Mouse (Mus musculus): ENCODE results near the gene Orc5.

The Orc5 gene

DNA sequence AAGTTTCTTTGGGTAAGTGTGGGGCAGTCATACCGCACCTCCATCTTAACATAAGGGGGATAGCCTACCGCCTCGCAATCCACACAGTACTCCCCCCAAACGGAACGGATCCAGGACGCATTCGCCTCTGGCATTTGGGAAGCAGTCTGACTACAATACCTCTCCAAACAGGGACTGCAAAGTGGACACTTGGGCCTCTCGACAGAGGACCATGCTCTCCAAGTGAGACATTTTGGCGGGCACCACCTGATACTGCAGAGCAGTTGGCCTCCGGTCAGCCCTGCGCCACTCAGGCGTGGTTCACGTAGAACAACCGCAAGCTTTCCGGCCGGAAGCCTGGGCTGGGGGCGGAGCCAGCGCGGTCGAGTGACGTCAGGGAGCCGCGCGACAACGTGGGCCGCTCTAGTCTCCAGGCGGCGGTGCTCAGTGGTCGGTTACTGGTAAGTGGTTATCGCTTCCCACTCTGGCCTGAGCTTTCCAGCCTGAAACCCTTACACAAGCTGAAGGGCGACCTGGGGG, at the start of gene Orc5:
Gene Orc5 (minus strand): TSS at position 397 of the 519 bp plus-strand sequence.
- peak; percentile 93 to 95 for DNase-seq (ENCODE audit: low spot score in 2 of 2)

GRCm38 (mm10) chr5:22596981-22597380, 46.8 kb upstream of the Orc5 start:
- DNase-seq (ENCODE audit: low spot score in 2 of 2): no peak

DNA sequence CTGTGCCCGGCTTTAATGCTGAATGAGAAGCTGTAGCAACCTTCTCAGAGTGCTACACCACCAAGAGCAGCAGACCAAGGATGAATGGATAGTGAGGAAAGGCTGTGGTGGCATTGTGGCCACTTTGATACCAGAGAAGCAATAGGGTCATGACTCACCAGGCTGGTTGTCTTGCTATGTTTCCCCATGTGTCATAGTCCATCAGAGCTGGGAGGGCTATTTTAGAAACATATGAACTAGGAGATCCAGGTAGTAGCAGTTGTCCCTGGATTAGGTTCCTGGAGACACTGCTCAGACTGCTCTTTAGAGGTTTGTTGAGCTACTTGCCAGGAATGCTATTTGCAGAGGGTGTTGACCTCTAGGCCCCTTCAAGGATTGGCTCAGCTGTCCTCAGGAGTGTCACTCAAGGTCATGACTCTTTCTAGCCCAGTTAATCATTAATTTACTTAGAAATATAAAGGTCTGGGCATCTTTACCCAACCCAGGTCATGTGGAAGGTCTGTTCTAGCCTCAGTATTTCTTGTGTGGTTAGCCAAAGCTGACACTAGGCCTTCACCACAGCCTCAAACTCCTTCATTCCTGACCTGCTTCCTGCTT, 39.2 kb upstream of the Orc5 start:
- no peak for DNase-seq (ENCODE audit: low spot score in 2 of 2)

GRCm38 (mm10) chr5:22587492-22587891, 37.3 kb upstream of the Orc5 start:
- DNase-seq (ENCODE audit: low spot score in 2 of 2): no peak

DNA sequence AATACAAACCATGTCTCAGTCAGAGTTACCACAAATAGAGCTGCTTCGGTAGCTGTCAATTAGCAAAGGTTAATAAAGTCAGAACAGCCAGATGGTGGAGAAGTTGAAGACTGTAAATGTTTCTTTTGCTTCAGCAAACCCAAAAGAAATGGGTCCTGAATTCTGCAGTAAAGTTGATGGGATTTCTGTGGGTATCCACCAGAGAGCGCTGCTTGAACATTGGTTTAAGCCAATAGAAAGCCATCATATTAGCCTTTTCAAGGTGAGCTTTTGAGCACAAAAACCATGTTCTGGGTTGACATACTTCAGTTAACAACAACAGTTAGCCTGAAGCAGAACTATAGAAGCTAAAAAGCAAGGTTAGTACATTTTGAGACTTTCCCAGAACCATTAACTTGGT, 34.3 kb upstream of the Orc5 start:
- DNase-seq (ENCODE audit: low spot score in 2 of 2): peak in 1 of 2 experiments; percentile 16

DNA sequence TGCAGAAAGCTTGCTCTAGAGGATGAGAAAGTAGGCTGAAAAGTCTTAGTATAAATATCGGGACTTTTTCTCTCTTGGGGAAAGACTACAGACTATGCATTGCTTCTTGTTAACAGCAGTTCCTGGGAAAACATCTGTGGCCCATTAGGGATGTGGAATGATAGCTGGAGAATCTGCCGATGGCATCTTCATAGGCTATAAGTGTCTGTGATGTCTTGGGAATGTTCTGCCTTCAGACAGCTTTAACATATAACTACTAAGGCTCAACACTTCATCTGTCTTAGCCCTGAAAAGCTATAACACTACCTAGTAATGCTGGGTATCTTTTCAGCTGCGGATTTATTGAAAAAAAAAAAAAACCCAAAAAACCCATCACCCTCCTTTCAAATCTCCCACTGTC, 27.8 kb upstream of the Orc5 start:
- DNase-seq (ENCODE audit: low spot score in 2 of 2): no peak

DNA sequence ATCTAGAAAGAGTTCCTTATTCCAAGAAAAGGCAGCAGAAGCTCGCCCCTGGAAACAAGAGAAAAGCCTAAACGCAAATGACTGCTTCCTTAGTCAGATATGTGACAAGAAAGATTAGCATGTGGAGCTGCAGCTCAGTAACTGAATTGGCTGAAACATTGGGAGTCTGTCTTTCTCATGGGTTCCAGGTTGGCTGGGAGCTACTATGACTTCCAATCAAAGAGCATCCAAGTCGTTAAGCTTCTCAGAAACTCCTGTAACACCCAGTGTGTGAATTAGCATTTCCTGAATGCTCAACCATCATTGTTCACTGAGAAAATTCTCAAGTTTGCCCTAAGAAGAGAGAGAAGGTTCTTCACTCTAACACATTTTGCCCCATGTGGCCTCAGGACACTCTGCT, 24.5 kb upstream of the Orc5 start:
- DNase-seq (ENCODE audit: low spot score in 2 of 2): no peak

DNA sequence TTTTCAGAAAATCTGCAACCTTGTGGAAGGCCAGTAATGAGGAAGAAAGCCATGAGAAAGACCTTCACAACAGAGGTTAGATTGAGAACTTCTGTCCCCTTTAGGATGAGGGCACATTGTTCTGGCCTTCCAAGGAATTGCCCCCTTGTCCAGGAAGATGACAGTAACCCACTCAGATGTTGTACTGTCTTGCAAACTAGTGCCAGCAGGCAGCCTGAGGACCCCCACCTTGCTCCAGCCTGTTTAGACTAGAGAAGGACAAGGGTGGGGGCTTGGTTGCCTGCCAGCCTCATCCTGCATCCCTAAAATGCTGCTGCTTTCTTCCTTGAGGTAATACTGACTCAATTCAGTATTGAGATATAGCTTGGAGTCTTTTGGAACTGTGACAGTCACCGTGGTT, 23.9 kb upstream of the Orc5 start:
- no peak for DNase-seq (ENCODE audit: low spot score in 2 of 2)

DNA sequence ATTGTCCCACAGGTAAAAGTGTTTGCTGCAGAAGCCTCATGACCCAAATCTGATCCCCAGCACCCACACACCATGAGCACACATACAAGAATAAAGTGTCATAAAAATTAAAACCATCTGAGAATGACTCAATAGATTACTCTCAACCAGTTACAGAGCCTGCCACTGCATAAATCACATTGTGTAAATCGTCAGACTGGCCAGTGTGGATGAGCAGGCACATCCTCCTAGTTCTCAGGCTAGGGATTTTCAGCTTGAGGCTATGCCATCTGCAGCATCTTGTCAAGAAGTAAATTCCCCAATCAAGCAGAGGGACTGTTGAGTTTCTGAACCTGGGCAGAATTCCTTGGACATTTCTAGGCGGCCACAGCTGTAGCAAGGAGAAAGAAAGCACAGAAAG, 23.5 kb upstream of the Orc5 start:
- DNase-seq (ENCODE audit: low spot score in 2 of 2): no peak

GRCm38 (mm10) chr5:22572881-22573280, 22.7 kb upstream of the Orc5 start:
- DNase-seq (ENCODE audit: low spot score in 2 of 2): no peak

DNA sequence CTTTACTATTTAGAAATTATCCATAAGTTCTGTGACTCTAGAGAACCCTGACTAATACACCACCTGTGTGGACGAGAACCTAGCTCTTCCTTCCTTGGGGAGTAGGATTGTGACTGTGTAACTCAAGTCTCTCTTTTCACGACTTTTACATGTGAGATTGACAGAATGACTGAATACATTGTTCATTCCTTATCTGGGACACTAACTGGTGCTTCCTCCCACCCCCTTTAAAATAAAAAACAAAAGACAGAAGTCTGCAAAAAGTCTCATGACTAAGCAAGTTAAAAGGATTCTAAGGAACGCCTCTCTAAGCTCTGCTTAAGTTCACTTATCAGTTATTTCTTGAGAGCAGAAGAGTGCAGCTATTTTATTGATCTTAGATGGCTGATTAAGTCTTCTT, 22.2 kb upstream of the Orc5 start:
- no peak for DNase-seq (ENCODE audit: low spot score in 2 of 2)

DNA sequence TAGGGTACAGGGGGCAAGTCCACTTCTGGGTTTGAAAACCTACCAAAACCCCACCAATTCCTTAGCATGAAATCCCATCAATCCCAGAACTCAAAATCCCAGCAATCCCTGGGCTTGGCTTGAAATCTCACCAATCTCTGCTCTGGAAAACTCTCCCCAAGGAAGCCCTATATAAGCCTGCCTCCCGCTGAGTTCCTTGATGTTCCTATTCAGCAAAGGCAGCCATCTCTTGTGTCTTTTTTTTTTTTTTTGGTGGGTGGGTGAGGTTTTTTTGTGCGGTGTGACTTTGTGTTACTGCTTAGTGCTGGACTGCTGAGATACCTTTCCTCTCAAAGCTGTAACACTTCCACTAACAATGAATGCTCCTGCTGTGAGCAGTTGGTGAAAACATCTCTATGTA, 15.5 kb upstream of the Orc5 start:
- no peak for DNase-seq (ENCODE audit: low spot score in 2 of 2)

- DNase-seq (ENCODE audit: low spot score in 2 of 2): no peak
Observed at GRCm38 (mm10) chr5:22559801-22560200, 9.6 kb upstream of the Orc5 start.

DNA sequence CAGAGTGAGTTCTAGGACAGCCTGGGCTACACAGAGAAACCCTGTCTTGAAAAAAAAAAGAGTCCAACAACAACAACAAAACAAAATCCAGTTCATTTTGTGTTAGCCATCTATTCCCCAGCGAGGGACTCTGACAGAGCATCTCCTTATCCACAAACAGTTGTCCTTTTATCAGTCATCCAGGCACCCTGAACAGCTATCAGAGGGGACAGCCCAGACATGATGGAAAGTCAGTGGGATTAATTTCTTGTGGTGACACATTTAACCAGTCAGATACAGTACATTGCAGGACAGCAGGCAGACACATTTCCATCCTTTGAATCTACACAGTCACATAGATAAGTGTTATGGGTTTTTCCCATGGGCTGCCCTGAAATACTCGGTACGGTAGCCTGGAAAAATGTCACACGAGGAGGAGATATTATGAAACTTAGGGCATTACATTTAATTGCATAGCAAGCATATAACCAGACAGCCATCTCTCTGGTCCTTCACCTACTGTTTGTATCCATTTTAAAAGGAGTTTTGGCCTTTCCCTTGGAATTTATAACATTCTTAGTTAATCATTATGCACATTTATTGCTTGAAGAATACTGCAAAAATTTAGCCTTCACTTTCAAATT, 7.4 kb upstream of the Orc5 start:
- DNase-seq (ENCODE audit: low spot score in 2 of 2): no peak

- DNase-seq (ENCODE audit: low spot score in 2 of 2): no peak
Observed at GRCm38 (mm10) chr5:22556713-22557112, 6.5 kb upstream of the Orc5 start.

GRCm38 (mm10) chr5:22552233-22552765, 2.1 kb upstream of the Orc5 start:
- DNase-seq (ENCODE audit: low spot score in 2 of 2): no peak

GRCm38 (mm10) chr5:22549366-22550032, 730 bp downstream of the Orc5 start:
- DNase-seq (ENCODE audit: low spot score in 2 of 2): peak in 1 of 2 experiments; percentile 11

- no peak for DNase-seq (ENCODE audit: low spot score in 2 of 2)
Observed at GRCm38 (mm10) chr5:22548556-22549161, 1.6 kb downstream of the Orc5 start.

DNA sequence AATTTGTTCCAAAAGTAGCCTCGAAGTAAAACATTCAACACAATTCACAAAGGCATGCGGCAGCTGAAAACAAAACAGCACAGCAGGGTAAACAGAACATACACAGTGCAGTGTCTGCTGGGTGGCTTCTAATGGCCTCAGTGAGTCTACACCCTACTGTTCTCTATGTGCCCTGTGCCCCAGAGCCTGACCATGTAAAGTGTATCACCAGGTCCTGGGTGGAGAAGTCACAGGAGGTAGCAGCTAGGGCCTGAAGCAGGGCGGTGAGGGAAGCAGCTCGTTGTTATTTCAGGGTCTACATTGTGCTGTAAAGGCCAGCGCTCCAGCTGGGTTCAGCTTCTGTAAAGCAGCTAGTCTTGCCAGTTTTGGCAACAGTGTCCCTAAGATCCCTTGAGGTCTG, 3.7 kb downstream of the Orc5 start:
- no peak for DNase-seq (ENCODE audit: low spot score in 2 of 2)

- no peak for DNase-seq (ENCODE audit: low spot score in 2 of 2)
Observed at GRCm38 (mm10) chr5:22545305-22545704, 4.9 kb downstream of the Orc5 start.

GRCm38 (mm10) chr5:22542676-22543075, 7.6 kb downstream of the Orc5 start:
- DNase-seq (ENCODE audit: low spot score in 2 of 2): no peak

GRCm38 (mm10) chr5:22538996-22539600, 11.1 kb downstream of the Orc5 start:
- no peak for DNase-seq (ENCODE audit: low spot score in 2 of 2)

Data from right cerebral cortex, adult 2 months (tissue).